In the genomic region with DNA sequence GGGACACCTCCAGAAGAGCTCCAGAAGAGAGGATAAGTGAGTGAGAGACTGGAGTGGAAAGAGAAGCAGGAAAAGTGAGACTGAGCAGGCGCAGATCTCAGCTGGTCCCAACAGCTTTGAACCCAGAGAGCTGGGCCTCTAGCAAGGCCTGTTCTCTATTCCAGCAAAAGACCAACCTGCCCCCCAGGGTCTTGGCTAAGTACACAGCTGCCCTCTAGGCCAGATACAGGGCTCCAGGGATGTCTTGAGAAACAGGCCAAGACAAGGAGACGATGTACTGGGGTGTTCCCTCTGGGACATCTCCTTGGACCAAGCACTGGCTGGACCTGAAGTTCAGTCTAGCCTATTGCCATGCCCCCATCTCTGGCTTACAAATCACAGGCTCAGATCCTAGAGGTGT, we compare ENCODE assay signal across 21 mouse cellular contexts. TPM values are rescaled to one million over a fixed set of nuclear protein-coding genes. Genes with fewer than 3 reads are reported as not detected.
A peak's percentile ranks its signal among the peaks of the same experiment; 100 is the strongest.
DNase-seq lines count a peak whose midpoint lies in the region; ATAC-seq and TF ChIP-seq lines count a peak whose summit lies in the region.
"Had no signal": no experiment of that assay in that cellular context is flagged by ENCODE, and none has a peak within 500 bp of the region (broad histone marks: within the 10 kb centered on the region; RNA-seq: fewer than 3 reads in every experiment).

No protein-coding gene starts in this region.

- no peak for DNase-seq in heart, postnatal 0 days (ENCODE audit: low spot score)
- no peak for DNase-seq in heart, postnatal 14 days
- no peak for DNase-seq in embryonic facial prominence, embryonic 10.5 days (ENCODE audit: low spot score)
- DNase-seq in limb, embryonic 14.5 days (ENCODE audit: low spot score), result no peak
- no peak for DNase-seq in urinary bladder, postnatal 10 days (ENCODE audit: low spot score)
- no peak for DNase-seq in cerebellum, postnatal 25 days
- DNase-seq: cerebellum, adult 9-11 months; heart, postnatal 36 days; kidney, adult 18-20 months; kidney, postnatal 10 days; layer of hippocampus, postnatal 36 days; liver, embryonic 13.5 days; lung, embryonic 14.5 days; lung, postnatal 36 days; right cerebral cortex, adult 18-20 months had no signal

- TF ChIP-seq CTCF in heart, postnatal 0 days (IDR thresholded peaks at IDR 0.05; ENCODE audit: low read depth), result no peak

- TF ChIP-seq EP300 in heart, postnatal 0 days (IDR thresholded peaks at IDR 0.05; ENCODE audit: low read depth), result no peak

- WGBS in heart, postnatal 0 days, result 76% methylated on average over 2 of the region's 2 CpGs
- WGBS in embryonic facial prominence, embryonic 10.5 days, result 86% methylated on average over 2 of the region's 2 CpGs
- WGBS in embryonic facial prominence, embryonic 13.5 days, result 70% methylated on average over 2 of the region's 2 CpGs
- 56% methylated on average over 2 of the region's 2 CpGs for WGBS in limb, embryonic 14.5 days

- no peaks in the 10 kb centered on the region for H3K9me3 ChIP-seq in heart, postnatal 0 days (replicated peaks; ENCODE audit: control insufficient read depth, low read length)
- H3K9me3 ChIP-seq in embryonic facial prominence, embryonic 10.5 days, result no peaks in the 10 kb centered on the region
- H3K9me3 ChIP-seq in embryonic facial prominence, embryonic 13.5 days, result no peaks in the 10 kb centered on the region
- no peaks in the 10 kb centered on the region for H3K9me3 ChIP-seq in limb, embryonic 14.5 days (ENCODE audit: control insufficient read depth, low read length)
- H3K9me3 ChIP-seq: liver, embryonic 13.5 days; neural tube, embryonic 12.5 days had no signal

- peak overlapping the region; percentile 22; the same call in 1 of the 2 replicates for H3K27ac ChIP-seq in heart, postnatal 0 days (ENCODE audit: low read depth)
- peak overlapping the region; percentile 74 for H3K27ac ChIP-seq in embryonic facial prominence, embryonic 10.5 days (replicated peaks)
- peak overlapping the region; percentile 73 for H3K27ac ChIP-seq in embryonic facial prominence, embryonic 13.5 days
- peak overlapping the region; percentile 67 for H3K27ac ChIP-seq in limb, embryonic 14.5 days (replicated peaks; ENCODE audit: low read depth, low read length)
- H3K27ac ChIP-seq: hindbrain, postnatal 0 days; layer of hippocampus, adult 2 months; liver, embryonic 13.5 days; neural tube, embryonic 12.5 days had no signal

- H3K4me1 ChIP-seq in heart, postnatal 0 days (ENCODE audit: control insufficient read depth, insufficient read depth), result no peaks in the 10 kb centered on the region
- H3K4me1 ChIP-seq in embryonic facial prominence, embryonic 10.5 days, result peaks cover 33% of the 10 kb centered on the region
- peaks cover 40% of the 10 kb centered on the region for H3K4me1 ChIP-seq in embryonic facial prominence, embryonic 13.5 days
- H3K4me1 ChIP-seq in limb, embryonic 14.5 days (ENCODE audit: control insufficient read depth, insufficient read depth, low read length), result peaks cover 27% of the 10 kb centered on the region

- no peak for TF ChIP-seq POLR2A in limb, embryonic 14.5 days (IDR thresholded peaks at IDR 0.05; ENCODE audit: borderline replicate concordance, extremely low read depth, insufficient read depth, insufficient read length)

- ATAC-seq in heart, postnatal 0 days (ENCODE audit: insufficient read depth, low read depth), result no peak
- ATAC-seq in embryonic facial prominence, embryonic 13.5 days (ENCODE audit: insufficient number of reproducible peaks, insufficient read depth, low FRiP score, low TSS enrichment, low read depth), result no peak
- ATAC-seq in limb, embryonic 14.5 days (ENCODE audit: low FRiP score, low read depth), result peak; percentile 46; the same call in 1 of the 2 replicates
- ATAC-seq: forebrain, embryonic 16.5 days; hindbrain, postnatal 0 days had no signal

- no peak overlapping the region; the same call in 1 of the 2 replicates for H3K9ac ChIP-seq in heart, postnatal 0 days (replicated peaks; ENCODE audit: low read depth, low read length)
- 0 out of 2 replicates have a peak overlapping the region, but pooled peaks have one; percentile 53 for H3K9ac ChIP-seq in embryonic facial prominence, embryonic 13.5 days
- no peak overlapping the region for H3K9ac ChIP-seq in limb, embryonic 14.5 days (ENCODE audit: low read depth, low read length, severe bottlenecking)
- H3K9ac ChIP-seq: liver, embryonic 13.5 days; lung, embryonic 14.5 days; neural tube, embryonic 12.5 days had no signal

- no peak overlapping the region; the same call in 1 of the 2 replicates for H3K4me2 ChIP-seq in heart, postnatal 0 days (ENCODE audit: low read depth, low read length)
- peak overlapping the region; percentile 22 for H3K4me2 ChIP-seq in embryonic facial prominence, embryonic 13.5 days
- H3K4me2 ChIP-seq in limb, embryonic 14.5 days (replicated peaks; ENCODE audit: low read depth, low read length, severe bottlenecking), result peak overlapping the region; percentile 3; the same call in 1 of the 2 replicates
- H3K4me2 ChIP-seq: heart, embryonic 11.5 days; liver, embryonic 13.5 days; lung, embryonic 14.5 days had no signal

- no peaks in the 10 kb centered on the region for H3K36me3 ChIP-seq in heart, postnatal 0 days (replicated peaks; ENCODE audit: control insufficient read depth, insufficient read depth, low read length)
- no peaks in the 10 kb centered on the region for H3K36me3 ChIP-seq in embryonic facial prominence, embryonic 10.5 days (replicated peaks)
- no peaks in the 10 kb centered on the region for H3K36me3 ChIP-seq in embryonic facial prominence, embryonic 13.5 days
- no peaks in the 10 kb centered on the region for H3K36me3 ChIP-seq in limb, embryonic 14.5 days (ENCODE audit: control insufficient read depth, insufficient read depth, low read length)
- H3K36me3 ChIP-seq: liver, embryonic 13.5 days; neural tube, embryonic 12.5 days had no signal

- H3K4me3 ChIP-seq in heart, postnatal 0 days (ENCODE audit: low read depth, low read length), result no peak overlapping the region
- no peak overlapping the region for H3K4me3 ChIP-seq in embryonic facial prominence, embryonic 10.5 days
- H3K4me3 ChIP-seq in embryonic facial prominence, embryonic 13.5 days, result no peak overlapping the region
- H3K4me3 ChIP-seq in limb, embryonic 14.5 days (replicated peaks; ENCODE audit: low read length), result no peak overlapping the region
- H3K4me3 ChIP-seq: layer of hippocampus, adult 2 months; liver, embryonic 13.5 days; neural tube, embryonic 12.5 days had no signal

- H3K27me3 ChIP-seq in heart, postnatal 0 days (ENCODE audit: control insufficient read depth, insufficient read depth, low read length), result no peaks in the 10 kb centered on the region
- H3K27me3 ChIP-seq in embryonic facial prominence, embryonic 10.5 days (replicated peaks; ENCODE audit: low read depth, poor library complexity, severe bottlenecking), result no peaks in the 10 kb centered on the region
- H3K27me3 ChIP-seq in embryonic facial prominence, embryonic 13.5 days, result no peaks in the 10 kb centered on the region
- H3K27me3 ChIP-seq in limb, embryonic 14.5 days (ENCODE audit: control insufficient read depth, insufficient read depth, low read length), result no peaks in the 10 kb centered on the region
- H3K27me3 ChIP-seq: liver, embryonic 13.5 days; neural tube, embryonic 12.5 days had no signal

- intact Hi-C loops in heart, postnatal 14 days (cut with DNase I), result no loop called here

RNA-seq across cellular contexts. Expression of a gene that starts 20.7 kb away (rescaled TPM):
- 123 and 141 TPM in 2 replicates for total RNA-seq in heart, postnatal 0 days (2014; rRNA removed; ENCODE audit: low replicate concordance)
- 210 and 219 TPM in 2 replicates for polyA plus RNA-seq in heart, postnatal 0 days (2015; fragmentation: Nextera tagmentation; extraction: Ambion mirVana)
- total RNA-seq in heart, postnatal 14 days (2021), result 100 to 1,000 TPM; 113 to 115 TPM
- polyA plus RNA-seq in embryonic facial prominence, embryonic 10.5 days (2016; fragmentation: Nextera tagmentation; extraction: Ambion mirVana), result 234 and 245 TPM in 2 replicates
- 275 TPM in 2 replicates for polyA plus RNA-seq in embryonic facial prominence, embryonic 13.5 days (2015; fragmentation: Nextera tagmentation; extraction: Ambion mirVana)
- polyA plus RNA-seq in limb, embryonic 14.5 days (2012; rRNA removed), result 127 and 165 TPM in 2 replicates
- 229 and 238 TPM in 2 replicates for polyA plus RNA-seq in limb, embryonic 14.5 days (2014; fragmentation: Nextera tagmentation; extraction: Ambion mirVana)

RNA-seq across cellular contexts. Expression of a gene that starts 49.3 kb away (rescaled TPM):
- 12.7 and 14.5 TPM in 2 replicates for total RNA-seq in heart, postnatal 0 days (2014; rRNA removed; ENCODE audit: low replicate concordance)
- 1.5 and 1.6 TPM in 2 replicates for polyA plus RNA-seq in heart, postnatal 0 days (2015; fragmentation: Nextera tagmentation; extraction: Ambion mirVana)
- total RNA-seq in heart, postnatal 14 days (2021), result 10 to 100 TPM; 18.6 to 21.7 TPM
- 5.6 and 6.0 TPM in 2 replicates for polyA plus RNA-seq in embryonic facial prominence, embryonic 10.5 days (2016; fragmentation: Nextera tagmentation; extraction: Ambion mirVana)
- polyA plus RNA-seq in embryonic facial prominence, embryonic 13.5 days (2015; fragmentation: Nextera tagmentation; extraction: Ambion mirVana), result 4.1 and 4.3 TPM in 2 replicates
- 28.4 and 29.2 TPM in 2 replicates for polyA plus RNA-seq in limb, embryonic 14.5 days (2012; rRNA removed)
- polyA plus RNA-seq in limb, embryonic 14.5 days (2014; fragmentation: Nextera tagmentation; extraction: Ambion mirVana), result 5.1 and 6.2 TPM in 2 replicates

Comparison
In these comparisons a context has a peak if more than half of its experiments do, and no peak if none do; other contexts are left out.
1. H3K27ac ChIP-seq: peak in every context shown above with its lines; median percentile 74 in embryonic facial prominence, embryonic 10.5 days; 73 in embryonic facial prominence, embryonic 13.5 days; 67 in limb, embryonic 14.5 days; 22 in heart, postnatal 0 days.